Mouse (Mus musculus) lung, postnatal 10 days (tissue): ENCODE results near the gene A830031A19Rik.

Experiments used
- DNase-seq: peaks from one replicate; pipeline ENCODE4 v3.0.0; 2021

The A830031A19Rik gene

GRCm38 (mm10) chr11:24074634-24075104 lies at the start of gene A830031A19Rik:
TSS of gene A830031A19Rik (minus strand) at chr11:24075054.
- DNase-seq = no peak

- no peak for DNase-seq
These were observed 49.1 kb upstream of the A830031A19Rik start for GRCm38 (mm10) chr11:24123991-24124390.

- DNase-seq = no peak
These were observed 48.0 kb upstream of the A830031A19Rik start for GRCm38 (mm10) chr11:24122899-24123298.

GRCm38 (mm10) chr11:24121136-24121535 lies 46.3 kb upstream of the A830031A19Rik start:
- no peak for DNase-seq

GRCm38 (mm10) chr11:24116582-24117318 lies 41.9 kb upstream of the A830031A19Rik start:
- no peak for DNase-seq

- DNase-seq = no peak
These were observed 41.2 kb upstream of the A830031A19Rik start for GRCm38 (mm10) chr11:24116041-24116440.

- no peak for DNase-seq
These were observed 40.3 kb upstream of the A830031A19Rik start for GRCm38 (mm10) chr11:24115017-24115752.

- no peak for DNase-seq
These were observed 36.9 kb upstream of the A830031A19Rik start for GRCm38 (mm10) chr11:24111720-24112119.

GRCm38 (mm10) chr11:24110113-24110512 lies 35.3 kb upstream of the A830031A19Rik start:
- no peak for DNase-seq

GRCm38 (mm10) chr11:24109388-24109787 lies 34.5 kb upstream of the A830031A19Rik start:
- DNase-seq = no peak

GRCm38 (mm10) chr11:24108974-24109373 lies 34.1 kb upstream of the A830031A19Rik start:
- DNase-seq = peak; percentile 17

- DNase-seq = no peak
These were observed 32.6 kb upstream of the A830031A19Rik start for GRCm38 (mm10) chr11:24107414-24107813.

GRCm38 (mm10) chr11:24103128-24103742 lies 28.4 kb upstream of the A830031A19Rik start:
- DNase-seq = no peak

- no peak for DNase-seq
These were observed 27.5 kb upstream of the A830031A19Rik start for GRCm38 (mm10) chr11:24102372-24102771.

- no peak for DNase-seq
These were observed 26.8 kb upstream of the A830031A19Rik start for GRCm38 (mm10) chr11:24101625-24102024.

- no peak for DNase-seq
These were observed 25.7 kb upstream of the A830031A19Rik start for GRCm38 (mm10) chr11:24100449-24101070.

- peak; percentile 24 for DNase-seq
These were observed 25.0 kb upstream of the A830031A19Rik start for GRCm38 (mm10) chr11:24099886-24100293.

GRCm38 (mm10) chr11:24099215-24099614 lies 24.4 kb upstream of the A830031A19Rik start:
- no peak for DNase-seq

GRCm38 (mm10) chr11:24098662-24099061 lies 23.8 kb upstream of the A830031A19Rik start:
- DNase-seq = no peak

- DNase-seq = no peak
These were observed 23.2 kb upstream of the A830031A19Rik start for GRCm38 (mm10) chr11:24098069-24098468.

GRCm38 (mm10) chr11:24097026-24097425 lies 22.2 kb upstream of the A830031A19Rik start:
- DNase-seq = no peak

GRCm38 (mm10) chr11:24096483-24096882 lies 21.6 kb upstream of the A830031A19Rik start:
- DNase-seq = no peak
